Mouse (Mus musculus): ENCODE results near the gene Gaa.

DNA sequence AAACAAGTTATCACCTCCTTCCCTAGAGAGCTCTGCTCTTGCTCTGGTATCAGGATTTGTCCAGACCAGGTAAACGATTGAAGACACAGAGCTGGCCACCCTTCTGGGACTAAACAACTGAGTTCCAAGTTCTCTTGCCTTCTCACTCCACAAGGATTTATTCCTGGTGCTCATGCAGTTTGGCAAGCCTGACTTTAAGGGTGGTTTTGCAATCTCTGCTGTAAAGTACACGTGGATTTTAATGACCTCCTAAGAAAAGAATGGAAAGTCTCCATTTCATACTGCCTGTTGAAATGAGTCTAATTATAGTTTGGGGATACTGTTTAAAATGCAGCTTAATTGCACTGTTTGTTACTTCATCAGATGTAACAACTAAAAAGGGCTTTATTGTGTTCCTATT is 33.3 kb downstream of the Gaa start:
- TF ChIP-seq CTCF (conservative IDR thresholded peaks at IDR 0.05; ENCODE audit: low read length) (no peak), NANOG (IDR thresholded peaks at IDR 0.05; ENCODE audit: borderline replicate concordance, low read length) (no peak), POU5F1 (IDR thresholded peaks at IDR 0.05; ENCODE audit: borderline replicate concordance, low read length) (no peak)

Measured in E14TG2a.4 (cell line).